Mouse (Mus musculus) intestine, embryonic 14.5 days (tissue): ENCODE data around the gene Plpp7. TPM values are rescaled to one million over a fixed set of nuclear protein-coding genes. Genes with fewer than 3 reads are reported as not detected.

Experiments used
- ATAC-seq: fragments of 200-750 bp; cut with Nextera tagmentation; replicated peaks from 2 replicates; pipeline ENCODE4 v1.8.0; 2017; ENCODE audit warnings: low read depth, moderate number of reproducible peaks, moderate TSS enrichment, moderate library complexity; ENCODE audit not compliant: low FRiP score, low TSS enrichment
- DNase-seq: peaks from one replicate; pipeline ENCODE4 v3.0.0-alpha.2; 2018; ENCODE audit warnings: low spot score
- H3K27ac ChIP-seq: fragments of 300-500 bp; sonication (generic); 2 replicates; pipeline ENCODE4 v1.5.1; 2014; ENCODE audit warnings: low read depth, mild to moderate bottlenecking, control low read depth
- H3K27me3 ChIP-seq: fragments of 300-500 bp; sonication (generic); replicated peaks from 2 replicates; pipeline ENCODE4 v1.6.1; 2014; ENCODE audit warnings: low read length, control low read depth; ENCODE audit not compliant: control insufficient read depth, insufficient read depth
- H3K36me3 ChIP-seq: fragments of 300-500 bp; sonication (generic); 2 replicates; pipeline ENCODE4 v1.6.1; 2014; ENCODE audit warnings: low read length, control low read depth; ENCODE audit not compliant: control insufficient read depth, insufficient read depth
- H3K4me1 ChIP-seq: fragments of 300-500 bp; sonication (generic); replicated peaks from 2 replicates; pipeline ENCODE4 v1.6.1; 2014; ENCODE audit warnings: low read length, control low read depth, mixed read lengths; ENCODE audit not compliant: control insufficient read depth, insufficient read depth
- H3K4me2 ChIP-seq: fragments of 300-500 bp; sonication (generic); 2 replicates; pipeline ENCODE4 v1.6.1; 2014; ENCODE audit warnings: low read length
- H3K4me3 ChIP-seq: fragments of 300-500 bp; sonication (generic); 2 replicates; pipeline ENCODE4 v1.5.1; 2014; ENCODE audit warnings: low read depth, low read length, control low read depth, mixed read lengths
- H3K9ac ChIP-seq: fragments of 300-500 bp; sonication (generic); 2 replicates; pipeline ENCODE4 v1.6.1; 2014; ENCODE audit warnings: mild to moderate bottlenecking, low read length
- H3K9me3 ChIP-seq: fragments of 300-500 bp; sonication (generic); 2 replicates; pipeline ENCODE4 v1.6.1; 2016; ENCODE audit warnings: low read length, control low read depth; ENCODE audit not compliant: control insufficient read depth
- WGBS: fragments of 180-500 bp; shearing (Covaris S2); extraction: QIAGEN DNeasy Blood & Tissue Kit; methylation state at CpG from one replicate; pipeline ENCODE4 v1.1.7; 2014; 5-methylcytosine and 5-hydroxymethylcytosine counted together
- microRNA-seq: library from miRNA; unstranded; fragments of <30 nt; microRNA quantifications from one replicate; pipeline ENCODE4, GENCODE M21; 2016
- polyA plus RNA-seq: library from polyadenylated mRNA; unstranded; fragments of >200 nt; fragmentation: Nextera tagmentation; extraction: Ambion mirVana; gene quantifications from 2 replicates; pipeline ENCODE4 v1.2.1, GENCODE M21; 2014

Gene Plpp7
- polyA plus RNA-seq, 1 experiment from 2014 or later = 4.8 TPM

GRCm38 (mm10) chr2:32154998-32155541, 59.7 kb downstream of the Plpp7 start:
- Histone ChIP-seq H3K4me1 (peaks cover 68% of the 10 kb centered on the region), H3K4me3 (no peak overlapping the region), H3K36me3 (no peaks in the 10 kb centered on the region), H3K4me2 (peak overlapping the region; percentile 98; the same call in 1 of the 2 replicates), H3K9ac (peak overlapping the region; percentile 27; the same call in 1 of the 2 replicates), H3K9me3 (no peaks in the 10 kb centered on the region), H3K27me3 (no peaks in the 10 kb centered on the region), H3K27ac (0 out of 2 replicates have a peak overlapping the region, but pooled peaks have one; percentile 99)
- ATAC-seq = no peak
- 56% methylated on average over 7 of the region's 7 CpGs for WGBS
- DNase-seq = no peak

- H3K4me2 ChIP-seq = no peak overlapping the region
- 0 out of 2 replicates have a peak, but pooled peaks cover 3% of the 10 kb centered on the region for H3K36me3 ChIP-seq
- 61% methylated on average over 6 of the region's 6 CpGs for WGBS
- H3K9me3 ChIP-seq = no peaks in the 10 kb centered on the region
- H3K4me1 ChIP-seq = peaks cover 68% of the 10 kb centered on the region
- DNase-seq = no peak
- H3K27me3 ChIP-seq = no peaks in the 10 kb centered on the region
- no peak overlapping the region for H3K9ac ChIP-seq
- ATAC-seq = no peak
- H3K4me3 ChIP-seq = no peak overlapping the region
- H3K27ac ChIP-seq = no peak overlapping the region
These were observed 60.3 kb downstream of the Plpp7 start for GRCm38 (mm10) chr2:32155614-32156013.

DNA sequence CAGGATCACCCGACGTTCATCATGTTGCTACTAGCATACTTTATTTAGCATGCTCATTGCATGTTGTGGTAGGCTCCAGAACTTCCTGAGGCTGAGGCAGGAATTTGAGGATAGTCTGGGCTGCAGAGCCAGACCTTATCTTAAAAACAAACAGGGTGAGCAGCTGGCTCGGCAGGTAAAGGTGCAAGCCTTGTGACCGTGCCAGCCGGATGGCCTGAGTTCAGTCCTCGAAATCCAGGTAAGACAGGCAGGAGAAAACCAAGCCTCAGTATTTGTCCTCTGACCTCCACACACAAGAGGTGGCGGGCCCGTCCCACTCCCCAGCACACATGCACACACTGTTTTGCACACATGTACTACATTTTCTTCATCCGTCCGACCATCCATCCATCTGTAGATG, 61.3 kb downstream of the Plpp7 start:
- Histone ChIP-seq H3K4me2 (peak overlapping the region; percentile 15), H3K9ac (0 out of 2 replicates have a peak overlapping the region, but pooled peaks have one; percentile 20), H3K4me3 (no peak overlapping the region), H3K36me3 (0 out of 2 replicates have a peak, but pooled peaks cover 4% of the 10 kb centered on the region), H3K27ac (peak overlapping the region; percentile 38; the same call in 1 of the 2 replicates), H3K4me1 (peaks cover 68% of the 10 kb centered on the region), H3K27me3 (no peaks in the 10 kb centered on the region), H3K9me3 (no peaks in the 10 kb centered on the region)
- no peak for DNase-seq
- WGBS = 50% methylated on average over 10 of the region's 10 CpGs
- no peak for ATAC-seq

- peak overlapping the region; percentile 38; the same call in 1 of the 2 replicates for H3K27ac ChIP-seq
- no peak for ATAC-seq
- H3K4me1 ChIP-seq = peaks cover 67% of the 10 kb centered on the region
- 0 out of 2 replicates have a peak overlapping the region, but pooled peaks have one; percentile 20 for H3K9ac ChIP-seq
- no peak overlapping the region for H3K4me3 ChIP-seq
- DNase-seq = no peak
- 22% methylated on average over 4 of the region's 4 CpGs for WGBS
- H3K4me2 ChIP-seq = 0 out of 2 replicates have a peak overlapping the region, but pooled peaks have one; percentile 3
- H3K9me3 ChIP-seq = no peaks in the 10 kb centered on the region
- no peaks in the 10 kb centered on the region for H3K27me3 ChIP-seq
- H3K36me3 ChIP-seq = 0 out of 2 replicates have a peak, but pooled peaks cover 4% of the 10 kb centered on the region
These were observed 62.0 kb downstream of the Plpp7 start for GRCm38 (mm10) chr2:32157328-32157727.

DNA sequence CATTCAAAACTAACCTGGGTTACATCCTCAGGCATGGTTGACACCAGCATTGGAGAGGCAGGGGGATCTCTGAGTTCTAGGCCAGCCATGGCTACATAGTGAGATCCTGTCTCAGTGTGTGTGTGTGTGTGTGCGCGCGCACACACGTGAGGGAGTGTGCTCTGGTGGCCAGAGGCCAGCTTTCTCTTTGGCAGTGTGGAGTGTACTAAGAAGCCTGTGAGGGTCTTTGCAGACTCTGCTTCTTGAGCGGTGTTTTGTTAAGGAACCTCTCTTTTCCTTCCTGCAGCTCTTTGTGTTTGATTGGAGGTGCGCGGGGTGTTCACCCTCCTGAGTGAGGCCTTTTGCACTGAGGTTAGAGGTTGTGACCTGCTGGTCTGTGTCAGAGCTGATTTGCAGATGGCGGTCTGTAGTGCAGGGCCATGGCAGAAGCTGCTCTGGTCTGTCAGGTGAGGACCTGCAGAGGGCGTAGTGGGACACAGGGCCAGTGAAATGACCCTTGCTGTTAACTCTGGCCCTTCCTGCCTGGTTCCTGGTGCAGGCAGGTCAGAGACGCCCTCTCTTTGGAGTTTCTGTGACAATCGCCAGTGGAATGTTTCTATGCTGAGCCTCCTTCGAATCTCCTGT, 63.4 kb downstream of the Plpp7 start:
- H3K27ac ChIP-seq = no peak overlapping the region
- no peaks in the 10 kb centered on the region for H3K27me3 ChIP-seq
- WGBS = 56% methylated on average over 12 of the region's 12 CpGs
- H3K9me3 ChIP-seq = no peaks in the 10 kb centered on the region
- DNase-seq (no peak), ATAC-seq (no peak)
- H3K4me1 ChIP-seq = peaks cover 54% of the 10 kb centered on the region
- H3K4me3 ChIP-seq = no peak overlapping the region
- no peak overlapping the region for H3K9ac ChIP-seq
- H3K36me3 ChIP-seq = 0 out of 2 replicates have a peak, but pooled peaks cover 4% of the 10 kb centered on the region
- H3K4me2 ChIP-seq = no peak overlapping the region

Small RNA genes lying within 50 kb of the gene (microRNA-seq; reads per million reads assigned to microRNA genes)
- gene Mir7674 = 0.51 reads per million

Other genes starting within 250 kb of the Plpp7 start
- 0.43 and 0.46 TPM in 2 replicates for gene Fibcd1, start 249.5 kb upstream of the Plpp7 start, polyA plus RNA-seq
- 0.22 and 0.35 TPM in 2 replicates for gene Lamc3, start 208.2 kb upstream of the Plpp7 start, polyA plus RNA-seq
- 20.2 and 25.2 TPM in 2 replicates for gene Aif1l, start 145.4 kb upstream of the Plpp7 start, polyA plus RNA-seq
- 70.9 and 75.7 TPM in 2 replicates for gene Nup214, start 121.1 kb upstream of the Plpp7 start, polyA plus RNA-seq
- gene Fam78a, start 10.7 kb upstream of the Plpp7 start, polyA plus RNA-seq = 1.5 and 1.7 TPM in 2 replicates
- 48.4 and 52.8 TPM in 2 replicates for gene Prrc2b, start 55.6 kb downstream of the Plpp7 start, polyA plus RNA-seq
- 26.9 and 27.6 TPM in 2 replicates for gene Pomt1, start 141.1 kb downstream of the Plpp7 start, polyA plus RNA-seq
- 61.8 and 65.8 TPM in 2 replicates for gene Uck1, start 164.6 kb downstream of the Plpp7 start, polyA plus RNA-seq
- gene Golga2, start 191.9 kb downstream of the Plpp7 start, polyA plus RNA-seq = 20.1 and 20.2 TPM in 2 replicates
- 162 and 198 TPM in 2 replicates for gene Swi5, start 192.5 kb downstream of the Plpp7 start, polyA plus RNA-seq